Mouse (Mus musculus) adrenal gland, postnatal 14 days (tissue): ENCODE measurements around the gene Iqcd. TPM values are rescaled to one million over a fixed set of nuclear protein-coding genes. Genes with fewer than 3 reads are reported as not detected.
A peak's percentile ranks its signal among the peaks of the same experiment; 100 is the strongest.

ENCODE experiments used
- DNase-seq: peaks from one replicate; pipeline ENCODE4 v3.0.0; 2021; ENCODE audit warnings: mixed read lengths
- long read RNA-seq, 2 experiments: library from polyadenylated mRNA; stranded (forward); transcript quantifications; one replicate each; pipeline ENCODE4 v2.0.0; 2021
- total RNA-seq: library from RNA; stranded (reverse); gene quantifications from 2 replicates; pipeline ENCODE4 v1.2.3, GENCODE M21; 2021

The Iqcd gene
- total RNA-seq: 0.30 and 0.48 TPM in 2 replicates
- long read RNA-seq, experiment 1, partial matches to known transcripts: 0 of 1 reads
- long read RNA-seq, experiment 1, other reads (novel, unspliced or antisense): 1 of 1 reads
- long read RNA-seq, experiment 2, partial matches to known transcripts: 0 of 1 reads
- long read RNA-seq, experiment 2, other reads (novel, unspliced or antisense): 0 of 1 reads

- DNase-seq: peak; percentile 100
These were observed at the start of gene Iqcd, which contains the start of gene Tpcn1 for GRCm38 (mm10) chr5:120588569-120589094. TSS of gene Iqcd (plus strand) at chr5:120589016. TSS of gene Tpcn1 (minus strand) at chr5:120588673.

DNA sequence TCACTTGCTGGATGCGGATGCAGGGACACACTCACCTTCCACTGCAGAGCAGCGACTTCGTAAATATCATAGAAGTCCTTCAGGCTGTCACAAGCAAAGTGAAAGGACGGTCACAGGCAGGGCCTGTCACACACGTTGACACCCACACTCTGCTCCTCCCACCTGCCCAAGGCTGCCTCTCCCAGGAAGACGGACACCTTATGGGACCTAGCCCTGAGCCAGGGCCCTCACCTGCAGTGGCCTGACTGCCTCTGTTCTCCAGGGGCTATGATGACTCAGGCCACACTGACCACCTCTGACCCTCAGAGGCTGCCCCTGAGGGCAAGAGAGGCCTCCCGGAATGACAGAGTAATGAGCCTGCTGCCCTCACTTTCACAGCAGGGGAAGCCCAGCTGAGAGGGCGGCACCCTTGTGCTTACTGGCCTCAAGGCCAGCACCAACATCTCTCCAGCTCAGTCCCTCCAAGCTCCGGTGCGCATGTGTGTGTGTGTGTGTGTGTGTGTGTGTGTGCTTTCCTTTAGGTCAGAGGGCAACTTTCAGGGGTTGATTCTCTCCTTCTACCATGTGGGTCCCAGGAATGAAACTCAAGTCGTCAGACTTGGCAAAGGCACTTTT lies 40.5 kb upstream of the Iqcd start:
- peak; percentile 63 for DNase-seq

- no peak for DNase-seq
These were observed 38.7 kb upstream of the Iqcd start for GRCm38 (mm10) chr5:120550137-120550536.

GRCm38 (mm10) chr5:120550673-120551072 lies 38.1 kb upstream of the Iqcd start:
- no peak for DNase-seq

- no peak for DNase-seq
These were observed 32.9 kb upstream of the Iqcd start for GRCm38 (mm10) chr5:120555871-120556270.

DNA sequence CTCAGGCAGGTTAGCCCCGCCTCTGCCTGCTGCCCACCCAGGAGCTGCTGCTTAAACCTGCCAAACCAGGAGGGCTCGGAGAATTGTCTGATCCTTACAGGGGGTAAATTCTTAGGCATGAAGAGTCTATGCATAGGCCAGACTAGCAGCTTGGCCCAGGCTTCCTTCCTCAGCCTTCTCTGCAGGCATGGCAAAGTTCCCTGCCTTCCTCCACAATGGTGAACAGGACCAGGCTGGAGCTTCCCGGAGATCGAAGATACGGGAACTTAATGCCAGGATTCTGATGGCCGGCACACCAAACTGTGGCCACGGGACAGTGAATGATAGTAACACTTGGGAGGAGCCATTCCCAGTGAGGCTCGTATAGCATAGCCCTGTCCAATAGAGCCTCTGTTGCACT lies 30.8 kb upstream of the Iqcd start:
- DNase-seq: no peak

- DNase-seq: peak; percentile 60
These were observed 30.1 kb upstream of the Iqcd start for GRCm38 (mm10) chr5:120558762-120559161.

- no peak for DNase-seq
These were observed 28.6 kb upstream of the Iqcd start for GRCm38 (mm10) chr5:120560129-120560615.

DNA sequence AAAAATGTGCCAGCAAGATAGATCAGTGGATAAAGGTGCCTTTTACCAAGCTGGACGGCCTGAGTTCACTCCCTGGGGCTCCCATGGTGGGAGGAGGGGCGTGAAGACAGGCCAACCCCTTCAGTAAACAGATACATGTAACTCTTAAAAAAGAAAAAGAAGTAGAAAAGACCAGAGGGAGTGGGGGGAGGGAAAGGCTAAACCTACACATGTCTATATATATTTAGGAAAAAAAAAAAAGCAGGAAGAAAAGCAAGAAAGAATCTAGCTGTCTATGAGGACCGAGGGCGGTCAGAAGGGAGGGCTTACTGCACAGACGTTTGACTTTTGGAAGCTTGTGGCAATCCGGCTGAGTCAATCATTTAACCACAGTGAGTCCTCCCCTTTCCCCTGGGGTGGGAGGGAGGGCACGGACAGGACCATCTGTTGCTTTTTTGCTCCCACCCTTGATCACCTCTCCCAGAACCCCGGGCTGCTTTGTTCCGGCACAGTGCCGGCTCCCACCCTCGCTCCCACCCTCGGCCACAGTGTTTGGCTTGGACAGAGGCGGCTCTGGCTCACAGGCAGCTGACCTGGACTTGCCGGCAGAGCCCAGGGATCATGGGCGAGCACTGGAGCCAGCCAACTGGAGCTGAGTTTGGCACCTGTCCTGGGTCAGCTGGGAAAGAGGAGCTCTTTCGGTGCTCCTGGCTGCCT lies 28.1 kb upstream of the Iqcd start:
- DNase-seq: peak; percentile 74

- peak; percentile 81 for DNase-seq
These were observed 25.6 kb upstream of the Iqcd start for GRCm38 (mm10) chr5:120562956-120563913.

DNA sequence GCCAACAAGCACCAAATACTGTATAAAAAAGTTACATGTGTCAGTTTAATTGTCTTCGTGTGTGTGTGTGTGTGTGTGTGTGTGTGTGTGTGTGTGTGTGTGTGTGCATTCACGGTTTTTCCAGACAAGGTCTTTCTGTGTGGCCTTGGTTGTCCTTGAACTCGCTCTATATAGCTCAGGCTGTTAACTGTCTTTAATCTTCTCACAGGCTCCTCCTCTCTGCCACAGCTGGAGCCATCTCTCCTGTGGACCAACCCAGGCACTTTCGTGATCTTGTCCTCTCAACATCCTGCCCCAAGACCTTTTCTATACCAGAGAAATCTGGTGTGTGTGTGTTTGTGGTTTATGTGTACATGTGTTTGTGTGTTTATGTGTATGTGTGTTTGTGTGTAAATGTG lies 24.9 kb upstream of the Iqcd start:
- DNase-seq: no peak

DNA sequence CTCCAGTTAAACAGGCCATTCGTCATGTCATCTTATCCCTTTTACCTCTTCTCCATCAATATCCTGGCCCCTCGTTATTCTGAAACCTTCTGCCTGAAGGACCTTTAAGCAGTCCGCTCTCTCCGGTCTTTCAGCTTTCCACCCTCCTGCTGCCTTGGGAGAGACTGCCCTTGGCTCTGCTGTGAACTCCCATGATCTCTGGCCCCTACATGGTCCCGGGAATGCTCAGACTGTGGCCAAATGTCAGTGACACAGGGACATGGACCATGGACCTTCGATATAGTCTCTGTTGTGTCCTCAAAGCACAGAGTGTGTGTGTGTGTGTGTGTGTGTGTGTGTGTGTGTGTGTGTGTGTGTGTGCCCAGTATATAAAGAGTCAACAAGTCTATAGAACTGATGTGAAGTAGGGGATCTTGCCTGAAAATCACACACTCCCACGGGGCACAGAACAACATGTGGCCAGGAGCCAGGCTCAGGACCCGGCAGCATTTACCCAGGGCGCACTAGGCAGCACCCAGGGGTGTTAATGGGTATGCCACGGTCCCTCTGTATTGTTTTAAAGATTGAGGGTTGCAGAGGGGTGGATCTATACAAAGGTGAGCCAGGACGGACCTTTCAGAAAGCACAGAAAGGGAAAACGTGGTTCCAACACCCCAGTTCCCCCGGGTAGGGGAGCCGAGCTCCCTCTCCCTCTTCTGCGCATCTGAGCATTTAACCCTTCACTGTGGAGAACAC lies 23.5 kb upstream of the Iqcd start:
- peak; percentile 51 for DNase-seq

- peak; percentile 52 for DNase-seq
These were observed 22.7 kb upstream of the Iqcd start for GRCm38 (mm10) chr5:120566101-120566500.

GRCm38 (mm10) chr5:120566681-120567252 lies 22.0 kb upstream of the Iqcd start:
- DNase-seq: no peak

- DNase-seq: peak; percentile 88
These were observed 21.5 kb upstream of the Iqcd start for GRCm38 (mm10) chr5:120567253-120567701.

DNA sequence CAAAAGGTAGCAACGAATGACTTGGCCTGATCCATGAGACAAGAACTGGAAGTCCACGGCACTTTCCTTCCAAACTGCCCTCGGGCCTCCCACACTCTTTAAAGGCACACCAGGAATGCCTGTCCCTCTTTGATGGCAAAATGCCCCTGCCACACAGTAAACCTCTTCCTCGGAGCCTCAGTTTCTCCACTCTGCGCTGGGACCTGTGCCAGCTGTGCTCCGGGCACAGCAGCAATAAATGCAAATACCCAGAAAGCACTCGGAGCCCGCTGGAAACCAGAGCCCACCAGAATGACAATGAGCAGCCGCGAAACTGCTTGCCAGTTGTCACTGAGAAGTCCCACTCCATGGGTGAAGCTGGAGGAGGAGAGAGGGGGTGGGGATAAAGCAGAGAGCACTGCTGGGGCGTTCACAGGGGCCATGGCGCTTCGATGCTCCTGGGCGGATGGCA lies 21.0 kb upstream of the Iqcd start:
- no peak for DNase-seq

- peak; percentile 59 for DNase-seq
These were observed 20.5 kb upstream of the Iqcd start for GRCm38 (mm10) chr5:120568336-120568768.

DNA sequence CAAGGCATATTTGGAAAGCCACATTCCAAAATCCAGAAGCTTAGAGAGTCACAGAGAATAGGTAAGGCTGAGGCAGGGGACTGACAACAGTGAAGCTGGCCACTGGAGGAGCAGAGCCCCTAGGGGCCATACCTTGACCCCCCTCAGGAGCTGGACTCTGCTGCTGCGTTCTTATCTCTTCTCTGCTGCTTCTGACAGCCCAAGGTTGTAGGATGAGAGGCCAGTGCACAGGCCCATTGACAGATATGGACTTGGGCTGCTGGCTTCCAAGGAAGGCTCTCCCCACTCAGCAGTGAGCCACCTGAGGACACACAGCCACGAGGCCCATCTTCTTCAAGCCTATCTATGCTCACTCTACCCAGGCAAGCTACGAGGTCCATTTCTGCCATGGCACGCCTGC lies 19.9 kb upstream of the Iqcd start:
- DNase-seq: peak; percentile 63

DNA sequence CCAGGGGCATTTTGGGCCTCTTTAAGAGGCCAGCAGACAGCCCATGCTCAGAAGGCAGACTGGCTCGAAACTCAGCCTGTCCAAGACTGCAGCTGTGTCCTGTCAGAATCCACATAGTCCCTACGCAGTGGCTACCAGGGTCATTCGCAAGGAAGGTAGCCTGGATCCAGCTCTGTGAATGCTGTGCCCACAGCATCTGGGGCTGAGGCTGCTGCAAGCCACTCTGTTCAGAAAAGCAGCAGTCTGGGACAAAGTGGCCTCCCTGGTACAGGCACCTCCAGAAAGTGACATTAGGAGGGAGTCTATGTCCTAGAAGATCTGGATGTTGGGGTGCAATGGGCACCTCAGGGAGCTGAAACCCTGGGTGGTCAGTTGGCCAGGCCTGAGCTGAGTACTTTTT lies 19.0 kb upstream of the Iqcd start:
- DNase-seq: no peak

DNA sequence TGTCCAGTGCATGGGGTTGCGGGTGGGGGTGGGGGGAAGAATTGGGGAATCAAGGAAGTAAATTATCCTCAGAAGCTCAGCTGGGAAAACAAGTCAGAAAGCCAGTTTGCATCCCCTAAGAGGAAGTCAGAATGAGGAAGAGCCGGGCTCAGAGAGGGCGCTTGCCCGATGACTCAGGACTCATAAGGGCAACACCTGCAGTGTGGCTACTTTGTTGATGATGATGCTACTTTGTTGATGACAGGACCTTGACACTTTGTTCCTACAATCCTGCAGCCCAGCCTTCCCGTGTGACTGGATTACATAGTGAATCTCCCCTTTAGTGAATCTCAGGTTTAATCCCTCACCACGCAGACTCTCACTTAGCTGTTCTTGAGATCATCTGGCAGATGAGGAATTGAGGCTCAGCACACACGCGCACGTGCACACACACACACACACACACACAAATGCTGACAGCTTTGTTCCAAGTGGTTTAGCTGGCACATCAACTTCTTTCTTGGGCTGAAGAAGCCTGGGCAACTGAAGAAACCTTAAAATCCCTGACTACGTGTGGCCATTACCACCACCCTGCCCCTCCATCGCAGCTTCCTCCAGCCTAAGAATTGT lies 18.4 kb upstream of the Iqcd start:
- no peak for DNase-seq
